ENCODE assay signal across 35 mouse cellular contexts in genomic region chr11:119217861-119218260, GRCm38 (mm10). TPM values are rescaled to one million over a fixed set of nuclear protein-coding genes. Genes with fewer than 3 reads are reported as not detected.
"Had no signal": no experiment of that assay in that cellular context is flagged by ENCODE, and none has a peak within 500 bp of the region (broad histone marks: within the 10 kb centered on the region; RNA-seq: fewer than 3 reads in every experiment).

No protein-coding gene starts in this region.

- H3K4me2 ChIP-seq: heart, embryonic 11.5 days; heart, embryonic 12.5 days; heart, embryonic 13.5 days; heart, embryonic 15.5 days; hindbrain, embryonic 12.5 days; hindbrain, embryonic 13.5 days; hindbrain, embryonic 14.5 days; hindbrain, embryonic 15.5 days; intestine, embryonic 15.5 days; kidney, embryonic 15.5 days had no signal

- H3K27ac ChIP-seq: heart, embryonic 10.5 days; heart, embryonic 13.5 days; hindbrain, embryonic 10.5 days; hindbrain, embryonic 12.5 days; hindbrain, embryonic 13.5 days; hindbrain, embryonic 14.5 days; hindbrain, embryonic 15.5 days; intestine, embryonic 15.5 days; kidney, embryonic 15.5 days; kidney, postnatal 0 days; layer of hippocampus, adult 2 months had no signal

- H3K9me3 ChIP-seq: heart, embryonic 10.5 days; heart, embryonic 12.5 days; heart, embryonic 13.5 days; heart, embryonic 15.5 days; hindbrain, embryonic 10.5 days; hindbrain, embryonic 12.5 days; hindbrain, embryonic 13.5 days; hindbrain, embryonic 15.5 days; intestine, embryonic 15.5 days; kidney, embryonic 15.5 days had no signal

- H3K36me3 ChIP-seq: heart, embryonic 12.5 days; heart, embryonic 13.5 days; heart, embryonic 15.5 days; hindbrain, embryonic 13.5 days; hindbrain, embryonic 15.5 days; intestine, embryonic 15.5 days; kidney, embryonic 15.5 days had no signal

- DNase-seq: heart, postnatal 10 days; heart, postnatal 14 days; heart, postnatal 36 days; heart, postnatal 4 days; kidney, adult 11 months; kidney, adult 18-20 months; kidney, adult 2 months; kidney, adult 8-10 months; kidney, adult 9 months; kidney, postnatal 10 days; kidney, postnatal 14 days; kidney, postnatal 25 days; kidney, postnatal 4 days; layer of hippocampus, adult 9-11 months; layer of hippocampus, postnatal 36 days had no signal

- ATAC-seq: hindbrain, embryonic 16.5 days; hindbrain, postnatal 0 days; inflammation-experienced regulatory T-cells, adult 6 months; intestine, embryonic 15.5 days; intestine, embryonic 16.5 days; intestine, postnatal 0 days had no signal

- H3K27me3 ChIP-seq: heart, embryonic 12.5 days; heart, embryonic 13.5 days; heart, embryonic 15.5 days; hindbrain, embryonic 12.5 days; hindbrain, embryonic 13.5 days; hindbrain, embryonic 15.5 days; intestine, embryonic 15.5 days; kidney, embryonic 15.5 days had no signal

- H3K9ac ChIP-seq: heart, embryonic 12.5 days; heart, embryonic 13.5 days; heart, embryonic 15.5 days; hindbrain, embryonic 12.5 days; hindbrain, embryonic 13.5 days; hindbrain, embryonic 14.5 days; hindbrain, embryonic 15.5 days; intestine, embryonic 15.5 days; kidney, embryonic 15.5 days had no signal

- H3K4me3 ChIP-seq: heart, embryonic 10.5 days; heart, embryonic 12.5 days; heart, embryonic 13.5 days; heart, embryonic 15.5 days; hindbrain, embryonic 10.5 days; hindbrain, embryonic 12.5 days; hindbrain, embryonic 13.5 days; hindbrain, embryonic 15.5 days; intestine, embryonic 15.5 days; kidney, embryonic 15.5 days; layer of hippocampus, adult 2 months had no signal

RNA-seq across cellular contexts. Expression of gene Ccdc40, which starts 10.5 kb away (rescaled TPM):
- total RNA-seq: heart, postnatal 25 days had no signal
